Comparison of ENCODE assay signal across 12 mouse cellular contexts in the genomic region with DNA sequence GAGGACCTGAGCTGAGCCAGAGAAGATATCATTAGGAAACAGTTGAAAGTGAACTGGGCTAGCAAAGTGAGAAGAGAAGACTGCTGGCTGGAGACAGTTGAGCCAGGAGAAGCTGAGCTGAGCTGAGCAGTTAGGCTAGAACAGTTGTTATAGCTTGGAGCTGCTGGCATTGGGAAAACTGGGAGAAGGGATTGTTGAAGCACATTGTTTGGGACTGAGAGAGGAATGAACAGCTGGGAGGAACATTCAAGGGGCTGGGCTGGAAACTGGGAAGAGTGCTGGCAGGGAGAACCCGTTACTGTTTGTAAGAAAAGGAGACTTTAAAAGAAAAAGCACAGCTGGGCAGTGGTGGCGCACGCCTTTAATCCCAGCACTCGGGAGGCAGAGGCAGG. TPM values are rescaled to one million over a fixed set of nuclear protein-coding genes. Genes with fewer than 3 reads are reported as not detected.
DNase-seq lines count a peak whose midpoint lies in the region; ATAC-seq and TF ChIP-seq lines count a peak whose summit lies in the region.
"Had no signal": no experiment of that assay in that cellular context is flagged by ENCODE, and none has a peak within 500 bp of the region (broad histone marks: within the 10 kb centered on the region; RNA-seq: fewer than 3 reads in every experiment).

No protein-coding gene starts in this region.

- peak overlapping the region; percentile 27 for H3K27ac ChIP-seq in kidney, adult 2 months (ENCODE audit: insufficient read depth, low read depth, low read length)
- no peak overlapping the region for H3K27ac ChIP-seq in kidney, embryonic 14.5 days (ENCODE audit: low read depth, low read length)
- peak overlapping the region; percentile 76 for H3K27ac ChIP-seq in brown adipose tissue, adult 24 weeks (replicated peaks; ENCODE audit: low read depth, low read length)
- H3K27ac ChIP-seq in heart, embryonic 12.5 days (ENCODE audit: poor library complexity, severe bottlenecking), result peak overlapping the region; percentile 81
- peak overlapping the region; percentile 54 for H3K27ac ChIP-seq in lung, embryonic 16.5 days (ENCODE audit: low read length)
- H3K27ac ChIP-seq: forebrain, embryonic 13.5 days had no signal

- no peak overlapping the region for H3K4me3 ChIP-seq in kidney, adult 2 months (ENCODE audit: insufficient read depth, low read depth, low read length)
- no peak overlapping the region for H3K4me3 ChIP-seq in kidney, embryonic 14.5 days (ENCODE audit: low read length)
- H3K4me3 ChIP-seq in brown adipose tissue, adult 24 weeks (ENCODE audit: insufficient read depth, low read depth, low read length), result no peak overlapping the region
- H3K4me3 ChIP-seq in heart, embryonic 12.5 days, result no peak overlapping the region
- H3K4me3 ChIP-seq in lung, embryonic 16.5 days (ENCODE audit: low read length), result no peak overlapping the region
- H3K4me3 ChIP-seq: forebrain, embryonic 13.5 days had no signal

- 81% methylated on average over 4 of the region's 4 CpGs for WGBS in kidney, adult 2 months
- WGBS in kidney, embryonic 14.5 days, result 88% methylated on average over 4 of the region's 4 CpGs
- 81% methylated on average over 4 of the region's 4 CpGs for WGBS in heart, embryonic 12.5 days
- WGBS in lung, embryonic 16.5 days, result 70% methylated on average over 4 of the region's 4 CpGs

- peaks cover 9% of the 10 kb centered on the region; the same call in 1 of the 2 replicates for H3K9me3 ChIP-seq in kidney, embryonic 14.5 days (ENCODE audit: control insufficient read depth, low read length)
- H3K9me3 ChIP-seq in heart, embryonic 12.5 days (replicated peaks), result peaks cover 6% of the 10 kb centered on the region
- peaks cover 5% of the 10 kb centered on the region; the same call in 1 of the 2 replicates for H3K9me3 ChIP-seq in lung, embryonic 16.5 days (ENCODE audit: control insufficient read depth, low read length)
- H3K9me3 ChIP-seq: forebrain, embryonic 13.5 days had no signal

- H3K36me3 ChIP-seq in kidney, adult 2 months (ENCODE audit: control insufficient read depth, insufficient read depth, low read length), result peaks cover 12% of the 10 kb centered on the region
- H3K36me3 ChIP-seq in kidney, embryonic 14.5 days (ENCODE audit: control insufficient read depth, insufficient read depth, low read length), result peaks cover 30% of the 10 kb centered on the region
- H3K36me3 ChIP-seq in heart, embryonic 12.5 days, result peaks cover 33% of the 10 kb centered on the region
- peaks cover 35% of the 10 kb centered on the region for H3K36me3 ChIP-seq in lung, embryonic 16.5 days (ENCODE audit: control insufficient read depth, insufficient read depth, low read length)

- no peak for DNase-seq in kidney, adult 2 months
- DNase-seq in layer of hippocampus, adult 11-12 months (ENCODE audit: low spot score), result no peak
- DNase-seq in thymus, adult 18-20 months, result no peak
- DNase-seq: cerebellum, adult 8-10 months; kidney, postnatal 25 days; right cerebral cortex, postnatal 4 days had no signal

- no peak for TF ChIP-seq POLR2A in kidney, adult 2 months (IDR thresholded peaks at IDR 0.05; ENCODE audit: low read depth, low read length)

- TF ChIP-seq CTCF in kidney, adult 2 months (conservative IDR thresholded peaks at IDR 0.05; ENCODE audit: insufficient read depth, insufficient read length, low read depth, low read length), result no peak

- no peaks in the 10 kb centered on the region for H3K4me1 ChIP-seq in kidney, adult 2 months (ENCODE audit: control insufficient read depth, insufficient read depth, low read length)
- no peaks in the 10 kb centered on the region for H3K4me1 ChIP-seq in kidney, embryonic 14.5 days (ENCODE audit: control insufficient read depth, insufficient read depth, low read length)
- H3K4me1 ChIP-seq in brown adipose tissue, adult 24 weeks (ENCODE audit: control insufficient read depth, insufficient read depth, insufficient read length, low read length), result no peaks in the 10 kb centered on the region
- peaks cover 9% of the 10 kb centered on the region for H3K4me1 ChIP-seq in heart, embryonic 12.5 days (replicated peaks)
- H3K4me1 ChIP-seq in lung, embryonic 16.5 days (replicated peaks; ENCODE audit: control insufficient read depth, insufficient read depth, low read length), result no peaks in the 10 kb centered on the region
- H3K4me1 ChIP-seq: forebrain, embryonic 13.5 days had no signal

- no peak overlapping the region for H3K9ac ChIP-seq in kidney, embryonic 14.5 days (ENCODE audit: low read depth, low read length)
- 0 out of 2 replicates have a peak overlapping the region, but pooled peaks have one; percentile 27 for H3K9ac ChIP-seq in heart, embryonic 12.5 days
- H3K9ac ChIP-seq in lung, embryonic 16.5 days (ENCODE audit: low read length), result no peak overlapping the region
- H3K9ac ChIP-seq: forebrain, embryonic 13.5 days had no signal

- no peak overlapping the region for H3K4me2 ChIP-seq in kidney, embryonic 14.5 days (replicated peaks; ENCODE audit: low read depth, low read length)
- peak overlapping the region; percentile 22 for H3K4me2 ChIP-seq in heart, embryonic 12.5 days
- H3K4me2 ChIP-seq in lung, embryonic 16.5 days (ENCODE audit: low read depth, low read length), result no peak overlapping the region
- H3K4me2 ChIP-seq: forebrain, embryonic 13.5 days had no signal

- no peak for ATAC-seq in kidney, embryonic 14.5 days (ENCODE audit: low FRiP score, low TSS enrichment)
- no peak for ATAC-seq in heart, embryonic 12.5 days (ENCODE audit: insufficient number of reproducible peaks, low FRiP score)
- ATAC-seq in lung, embryonic 16.5 days (ENCODE audit: low read depth), result peak; percentile 90
- ATAC-seq: CD4-positive, CD25-positive, alpha-beta regulatory T cell, adult 4 months; forebrain, embryonic 13.5 days had no signal

- H3K27me3 ChIP-seq in kidney, adult 2 months (replicated peaks; ENCODE audit: control insufficient read depth, insufficient read depth, low read length), result no peaks in the 10 kb centered on the region
- H3K27me3 ChIP-seq in kidney, embryonic 14.5 days (ENCODE audit: control insufficient read depth, insufficient read depth, low read length), result no peaks in the 10 kb centered on the region
- no peaks in the 10 kb centered on the region for H3K27me3 ChIP-seq in heart, embryonic 12.5 days (replicated peaks)
- no peaks in the 10 kb centered on the region for H3K27me3 ChIP-seq in lung, embryonic 16.5 days (ENCODE audit: control insufficient read depth, insufficient read depth, low read depth, low read length)
- H3K27me3 ChIP-seq: forebrain, embryonic 13.5 days had no signal

RNA-seq across cellular contexts. Expression of a gene that starts 10.0 kb away (rescaled TPM):
- 1.1 and 1.5 TPM in 2 replicates for polyA plus RNA-seq in kidney, adult 2 months (2012; rRNA removed)
- polyA plus RNA-seq in kidney, embryonic 14.5 days (2014; fragmentation: Nextera tagmentation; extraction: Ambion mirVana), result 5.7 and 7.2 TPM in 2 replicates
- 1.2 and 3.0 TPM in 2 replicates for polyA plus RNA-seq in brown adipose tissue, adult 24 weeks (2012; ENCODE audit: insufficient read depth, insufficient read length, missing spikeins)
- 3.3 and 3.8 TPM in 2 replicates for polyA plus RNA-seq in heart, embryonic 12.5 days (2016; fragmentation: Nextera tagmentation; extraction: Ambion mirVana)
- polyA plus RNA-seq in lung, embryonic 16.5 days (2015; fragmentation: Nextera tagmentation; extraction: Ambion mirVana), result 4.4 and 4.6 TPM in 2 replicates

RNA-seq across cellular contexts. Expression of a gene that starts 11.7 kb away (rescaled TPM):
- 2.1 and 2.4 TPM in 2 replicates for polyA plus RNA-seq in kidney, adult 2 months (2012; rRNA removed)
- polyA plus RNA-seq in kidney, embryonic 14.5 days (2014; fragmentation: Nextera tagmentation; extraction: Ambion mirVana), result 8.7 and 13.0 TPM in 2 replicates
- polyA plus RNA-seq in brown adipose tissue, adult 24 weeks (2012; ENCODE audit: insufficient read depth, insufficient read length, missing spikeins), result 5.5 and 7.1 TPM in 2 replicates
- polyA plus RNA-seq in heart, embryonic 12.5 days (2016; fragmentation: Nextera tagmentation; extraction: Ambion mirVana), result 9.1 and 9.9 TPM in 2 replicates
- polyA plus RNA-seq in lung, embryonic 16.5 days (2015; fragmentation: Nextera tagmentation; extraction: Ambion mirVana), result 9.3 and 9.7 TPM in 2 replicates

RNA-seq across cellular contexts. Expression of a gene that starts 35.8 kb away (rescaled TPM):
- polyA plus RNA-seq in kidney, adult 2 months (2012; rRNA removed), result 4.7 and 5.0 TPM in 2 replicates
- polyA plus RNA-seq in kidney, embryonic 14.5 days (2014; fragmentation: Nextera tagmentation; extraction: Ambion mirVana), result 7.2 and 11.0 TPM in 2 replicates
- polyA plus RNA-seq in brown adipose tissue, adult 24 weeks (2012; ENCODE audit: insufficient read depth, insufficient read length, missing spikeins), result 5.3 and 7.3 TPM in 2 replicates
- polyA plus RNA-seq in heart, embryonic 12.5 days (2016; fragmentation: Nextera tagmentation; extraction: Ambion mirVana), result 8.4 and 9.9 TPM in 2 replicates
- polyA plus RNA-seq in lung, embryonic 16.5 days (2015; fragmentation: Nextera tagmentation; extraction: Ambion mirVana), result 9.5 and 9.9 TPM in 2 replicates

RNA-seq across cellular contexts. Expression of a gene that starts 58.3 kb away (rescaled TPM):
- 1.7 and 1.8 TPM in 2 replicates for polyA plus RNA-seq in kidney, adult 2 months (2012; rRNA removed)
- polyA plus RNA-seq in kidney, embryonic 14.5 days (2014; fragmentation: Nextera tagmentation; extraction: Ambion mirVana), result 7.2 and 9.1 TPM in 2 replicates
- polyA plus RNA-seq in brown adipose tissue, adult 24 weeks (2012; ENCODE audit: insufficient read depth, insufficient read length, missing spikeins), result 2.2 and 2.8 TPM in 2 replicates
- polyA plus RNA-seq in heart, embryonic 12.5 days (2016; fragmentation: Nextera tagmentation; extraction: Ambion mirVana), result 4.4 and 4.6 TPM in 2 replicates
- polyA plus RNA-seq in lung, embryonic 16.5 days (2015; fragmentation: Nextera tagmentation; extraction: Ambion mirVana), result 6.7 and 8.2 TPM in 2 replicates
